Mouse (Mus musculus): ENCODE measurements around the gene Unc119b. TPM values are rescaled to one million over a fixed set of nuclear protein-coding genes. Genes with fewer than 3 reads are reported as not detected.
A peak's percentile ranks its signal among the peaks of the same experiment; 100 is the strongest.

Gene Unc119b
- total and polyA plus RNA-seq, 3 experiments = 12.5 to 32.8 (median 14.3) TPM

DNA sequence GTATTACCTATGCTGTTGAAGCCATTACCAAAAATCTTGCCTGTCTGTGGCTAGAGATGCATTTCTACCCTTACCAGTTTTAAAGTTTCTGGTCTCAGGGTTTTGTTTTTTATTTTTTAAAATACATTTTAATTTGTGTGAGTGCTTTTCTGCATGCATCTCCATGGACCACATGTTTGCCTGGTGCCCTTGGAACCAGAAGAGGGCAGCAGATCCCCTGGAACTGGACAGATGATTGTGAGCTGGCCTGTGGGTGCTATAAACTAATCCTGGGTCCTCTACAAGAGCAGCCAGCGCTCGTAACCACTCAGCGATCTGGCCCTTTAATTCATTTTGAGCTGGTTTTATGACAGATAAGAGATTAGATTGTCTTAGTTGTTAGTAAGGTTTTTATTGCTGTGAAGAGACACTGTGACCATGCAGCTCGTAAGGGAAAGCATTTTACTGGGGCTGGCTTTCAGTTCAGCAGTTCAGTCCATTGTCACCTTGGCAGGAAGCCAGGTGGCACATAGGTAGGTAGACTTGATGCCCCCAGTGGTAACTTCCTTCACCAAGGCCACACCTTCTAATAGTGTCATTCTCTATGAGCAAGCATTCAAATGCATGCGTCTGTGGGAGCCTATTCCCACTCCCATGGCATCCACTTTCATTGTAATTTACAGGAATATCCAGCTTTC, 45.0 kb downstream of the Unc119b start:
- ATAC-seq (ENCODE audit: extremely low read depth, insufficient number of reproducible peaks, low FRiP score, poor library complexity, severe bottlenecking) = no peak
- TF ChIP-seq POLR2AphosphoS5 (IDR thresholded peaks at IDR 0.05; ENCODE audit: insufficient replicate concordance, low read depth, low read length) (no peak), TAL1 (conservative IDR thresholded peaks at IDR 0.05; ENCODE audit: low read depth, low read length) (no peak), GATA1 (IDR thresholded peaks at IDR 0.05; ENCODE audit: borderline replicate concordance, low read length) (no peak), CTCF (IDR thresholded peaks at IDR 0.05; ENCODE audit: low read depth, low read length) (no peak), GATA2 (IDR thresholded peaks at IDR 0.05; ENCODE audit: borderline replicate concordance, low read depth, low read length) (no peak)

DNA sequence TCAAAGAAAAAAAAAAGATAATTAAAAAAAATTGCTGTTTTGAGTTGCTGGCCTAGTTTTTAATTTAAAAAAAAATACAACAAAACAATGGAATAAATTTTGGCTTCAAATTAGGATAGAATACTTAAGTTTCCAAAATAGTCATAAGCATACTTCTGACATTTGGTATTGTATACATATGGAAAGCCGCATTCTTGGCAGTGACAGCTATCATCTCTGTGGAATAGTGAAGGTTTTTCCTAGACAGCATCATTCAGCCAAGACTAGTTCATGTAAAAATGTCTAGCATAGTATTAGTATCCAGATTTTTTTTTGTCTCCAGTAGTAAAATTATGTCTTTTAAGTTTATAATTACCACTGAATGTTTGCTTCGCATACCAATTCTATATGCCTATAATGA, 49.1 kb downstream of the Unc119b start:
- ATAC-seq (ENCODE audit: extremely low read depth, insufficient number of reproducible peaks, low FRiP score, poor library complexity, severe bottlenecking) = no peak
- no peak for DNase-seq (ENCODE audit: low spot score)
- Histone ChIP-seq H3K36me3 (replicated peaks) (peaks cover 93% of the 10 kb centered on the region), H3K9me3 (replicated peaks) (no peaks in the 10 kb centered on the region), H3K4me3 (ENCODE audit: low read depth, low read length) (no peak overlapping the region), H3K27me3 (ENCODE audit: insufficient read depth, low read length) (no peaks in the 10 kb centered on the region), H3K4me1 (ENCODE audit: insufficient read depth, low read depth, low read length) (peaks cover 12% of the 10 kb centered on the region)
- TF ChIP-seq GATA1 (IDR thresholded peaks at IDR 0.05; ENCODE audit: borderline replicate concordance, low read length) (no peak), GATA2 (IDR thresholded peaks at IDR 0.05; ENCODE audit: borderline replicate concordance, low read depth, low read length) (no peak), CTCF (IDR thresholded peaks at IDR 0.05; ENCODE audit: low read depth, low read length) (no peak), POLR2AphosphoS5 (IDR thresholded peaks at IDR 0.05; ENCODE audit: insufficient replicate concordance, low read depth, low read length) (no peak), TAL1 (conservative IDR thresholded peaks at IDR 0.05; ENCODE audit: low read depth, low read length) (no peak)

More for the DNA sequence above, 45.0 kb downstream of the Unc119b start:
- DNase-seq (ENCODE audit: low spot score) = no peak
- Histone ChIP-seq H3K9me3 (replicated peaks) (no peaks in the 10 kb centered on the region), H3K4me3 (ENCODE audit: low read depth, low read length) (no peak overlapping the region), H3K4me1 (ENCODE audit: insufficient read depth, low read depth, low read length) (peaks cover 21% of the 10 kb centered on the region), H3K36me3 (replicated peaks) (peaks cover 96% of the 10 kb centered on the region), H3K27me3 (ENCODE audit: insufficient read depth, low read length) (no peaks in the 10 kb centered on the region)

DNA sequence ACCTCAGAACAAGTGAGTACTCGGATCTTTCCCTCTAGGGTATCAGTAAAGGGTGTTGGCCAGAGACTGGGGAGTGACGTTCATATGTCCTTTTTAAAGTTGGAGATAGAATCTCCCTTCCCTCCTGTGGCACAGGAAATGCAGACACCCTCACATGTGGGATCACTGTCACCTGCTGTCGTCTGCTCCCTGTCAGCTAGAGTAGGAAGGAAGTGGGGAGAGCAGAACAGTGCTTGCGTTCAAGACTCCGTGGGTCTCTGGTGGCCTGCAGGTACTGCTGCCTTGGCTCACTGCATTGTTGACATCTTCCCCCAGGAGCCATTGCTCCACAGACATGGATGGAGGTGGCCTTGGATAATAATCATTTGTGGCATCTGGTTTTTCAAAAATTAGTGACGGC, 51.3 kb downstream of the Unc119b start:
- H3K9me3 ChIP-seq (replicated peaks) = no peaks in the 10 kb centered on the region
- DNase-seq (ENCODE audit: low spot score) (no peak), ATAC-seq (ENCODE audit: extremely low read depth, insufficient number of reproducible peaks, low FRiP score, poor library complexity, severe bottlenecking) (no peak)
- peaks cover 90% of the 10 kb centered on the region for H3K36me3 ChIP-seq (replicated peaks)
- no peak for TF ChIP-seq TAL1 (conservative IDR thresholded peaks at IDR 0.05; ENCODE audit: low read depth, low read length)
- TF ChIP-seq POLR2AphosphoS5 (IDR thresholded peaks at IDR 0.05; ENCODE audit: insufficient replicate concordance, low read depth, low read length) = no peak
- no peak for TF ChIP-seq GATA1 (IDR thresholded peaks at IDR 0.05; ENCODE audit: borderline replicate concordance, low read length)
- no peak for TF ChIP-seq GATA2 (IDR thresholded peaks at IDR 0.05; ENCODE audit: borderline replicate concordance, low read depth, low read length)
- no peak for TF ChIP-seq CTCF (IDR thresholded peaks at IDR 0.05; ENCODE audit: low read depth, low read length)
- no peak overlapping the region for H3K4me3 ChIP-seq (ENCODE audit: low read depth, low read length)
- H3K4me1 ChIP-seq (ENCODE audit: insufficient read depth, low read depth, low read length) = peaks cover 6% of the 10 kb centered on the region; the same call in 1 of the 2 replicates
- H3K27me3 ChIP-seq (ENCODE audit: insufficient read depth, low read length) = no peaks in the 10 kb centered on the region

DNA sequence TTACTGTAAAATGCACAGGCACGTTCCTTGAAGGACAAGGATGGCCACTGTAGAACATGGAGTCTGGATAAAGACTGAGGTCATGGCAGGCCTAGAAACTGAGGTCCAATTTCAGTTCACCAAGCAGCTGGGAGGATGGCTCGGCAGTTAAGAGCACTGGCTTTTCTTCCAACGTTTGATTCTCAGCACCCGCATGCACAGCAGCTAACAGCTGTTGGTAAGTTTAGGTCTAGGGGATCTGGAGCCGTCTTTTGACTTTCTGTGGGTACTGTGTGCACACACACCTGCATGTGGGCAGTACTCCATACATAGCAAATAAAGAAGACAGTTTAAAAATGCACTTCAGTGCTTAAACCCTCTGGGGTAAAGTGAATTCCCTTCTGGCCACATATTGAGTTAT, 53.1 kb downstream of the Unc119b start:
- ATAC-seq (ENCODE audit: extremely low read depth, insufficient number of reproducible peaks, low FRiP score, poor library complexity, severe bottlenecking) (no peak), DNase-seq (ENCODE audit: low spot score) (no peak)
- H3K36me3 ChIP-seq (replicated peaks) = peaks cover 88% of the 10 kb centered on the region
- H3K9me3 ChIP-seq (replicated peaks) = no peaks in the 10 kb centered on the region
- no peak overlapping the region for H3K4me3 ChIP-seq (ENCODE audit: low read depth, low read length)
- TF ChIP-seq CTCF (IDR thresholded peaks at IDR 0.05; ENCODE audit: low read depth, low read length) = no peak
- no peak for TF ChIP-seq GATA2 (IDR thresholded peaks at IDR 0.05; ENCODE audit: borderline replicate concordance, low read depth, low read length)
- no peak for TF ChIP-seq POLR2AphosphoS5 (IDR thresholded peaks at IDR 0.05; ENCODE audit: insufficient replicate concordance, low read depth, low read length)
- no peak for TF ChIP-seq TAL1 (conservative IDR thresholded peaks at IDR 0.05; ENCODE audit: low read depth, low read length)
- TF ChIP-seq GATA1 (IDR thresholded peaks at IDR 0.05; ENCODE audit: borderline replicate concordance, low read length) = no peak
- H3K4me1 ChIP-seq (ENCODE audit: insufficient read depth, low read depth, low read length) = peaks cover 12% of the 10 kb centered on the region; the same call in 1 of the 2 replicates
- H3K27me3 ChIP-seq (ENCODE audit: insufficient read depth, low read length) = no peaks in the 10 kb centered on the region

DNA sequence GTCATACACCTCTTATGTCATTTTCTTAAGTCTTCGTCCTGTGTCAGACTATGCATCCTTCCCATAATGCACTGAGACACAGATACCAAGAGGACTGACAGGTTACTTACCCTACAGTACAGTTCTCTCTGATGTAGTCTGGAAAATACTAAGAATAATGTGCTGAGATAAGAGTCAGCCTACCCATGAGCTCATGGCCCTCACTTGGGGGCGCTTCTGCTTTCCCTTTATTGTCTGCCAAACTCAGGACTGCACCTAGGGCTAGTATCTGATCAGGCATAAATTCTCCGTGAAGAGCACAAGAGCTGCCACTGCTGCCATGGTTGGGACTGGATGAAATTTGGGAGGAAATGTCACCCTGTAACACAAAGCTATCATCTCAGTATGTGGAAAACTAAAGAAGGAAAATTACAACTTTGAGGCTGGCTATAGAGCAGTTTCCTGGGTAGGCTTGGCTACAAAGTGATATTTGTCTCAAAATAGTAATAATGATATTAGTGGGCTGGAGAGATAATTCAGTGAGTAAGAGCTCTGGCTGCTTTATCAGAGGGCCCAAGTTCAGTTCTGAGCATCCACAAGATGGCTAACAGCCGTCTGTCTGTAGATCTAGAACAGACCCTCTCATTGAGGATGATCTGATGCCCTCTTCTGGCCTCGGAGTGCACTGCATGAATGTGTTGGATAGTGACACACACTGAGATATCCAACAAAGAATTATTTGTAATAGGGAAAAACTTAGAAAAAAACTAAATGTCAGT, 58.5 kb downstream of the Unc119b start:
- no peak; the same call in 1 of the 2 replicates for ATAC-seq (ENCODE audit: extremely low read depth, insufficient number of reproducible peaks, low FRiP score, poor library complexity, severe bottlenecking)
- peaks cover 57% of the 10 kb centered on the region for H3K4me1 ChIP-seq (ENCODE audit: insufficient read depth, low read depth, low read length)
- H3K27me3 ChIP-seq (ENCODE audit: insufficient read depth, low read length) = no peaks in the 10 kb centered on the region
- H3K36me3 ChIP-seq (replicated peaks) = peaks cover 65% of the 10 kb centered on the region
- H3K4me3 ChIP-seq (ENCODE audit: low read depth, low read length) = no peak overlapping the region
- peak; percentile 42 for DNase-seq (ENCODE audit: low spot score)
- TF ChIP-seq CTCF (IDR thresholded peaks at IDR 0.05; ENCODE audit: low read depth, low read length) = peak; percentile 43; the same call in 1 of the 2 replicates
- TF ChIP-seq POLR2AphosphoS5 (IDR thresholded peaks at IDR 0.05; ENCODE audit: insufficient replicate concordance, low read depth, low read length) = no peak
- no peaks in the 10 kb centered on the region for H3K9me3 ChIP-seq (replicated peaks)

DNA sequence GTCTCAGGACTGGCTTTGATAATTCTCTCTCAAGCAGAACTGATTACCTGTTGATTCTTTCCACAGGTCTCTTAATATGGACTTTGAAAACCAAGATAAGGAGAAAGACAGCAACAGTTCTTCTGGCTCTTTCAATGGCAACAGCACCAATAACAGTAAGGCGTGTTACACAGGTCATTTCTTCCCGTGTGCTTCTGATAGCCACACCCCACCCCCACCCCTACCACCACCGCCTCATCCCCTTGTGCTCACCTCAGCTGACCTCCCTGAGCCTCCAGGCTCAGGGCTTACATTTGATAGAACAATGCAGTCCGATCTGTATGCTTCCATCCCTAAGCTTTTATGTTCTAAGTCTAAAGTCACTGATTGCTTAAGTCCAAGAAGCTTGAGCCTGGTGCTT, 60.0 kb downstream of the Unc119b start:
- Histone ChIP-seq H3K4me1 (ENCODE audit: insufficient read depth, low read depth, low read length) (peaks cover 70% of the 10 kb centered on the region), H3K27me3 (ENCODE audit: insufficient read depth, low read length) (no peaks in the 10 kb centered on the region), H3K4me3 (ENCODE audit: low read depth, low read length) (peak overlapping the region; percentile 4; the same call in 1 of the 2 replicates), H3K9me3 (replicated peaks) (no peaks in the 10 kb centered on the region), H3K36me3 (replicated peaks) (peaks cover 55% of the 10 kb centered on the region)
- DNase-seq (ENCODE audit: low spot score) (no peak), ATAC-seq (ENCODE audit: extremely low read depth, insufficient number of reproducible peaks, low FRiP score, poor library complexity, severe bottlenecking) (no peak)
- TF ChIP-seq CTCF (IDR thresholded peaks at IDR 0.05; ENCODE audit: low read depth, low read length) (no peak), TAL1 (conservative IDR thresholded peaks at IDR 0.05; ENCODE audit: low read depth, low read length) (no peak), GATA1 (IDR thresholded peaks at IDR 0.05; ENCODE audit: borderline replicate concordance, low read length) (no peak), GATA2 (IDR thresholded peaks at IDR 0.05; ENCODE audit: borderline replicate concordance, low read depth, low read length) (no peak), POLR2AphosphoS5 (IDR thresholded peaks at IDR 0.05; ENCODE audit: insufficient replicate concordance, low read depth, low read length) (no peak)

All from G1E (cell line).